In genomic region chr5:143520415-143520814, GRCm38 (mm10) we compare ENCODE assay signal across 12 mouse cellular contexts. TPM values are rescaled to one million over a fixed set of nuclear protein-coding genes. Genes with fewer than 3 reads are reported as not detected.
DNase-seq lines count a peak whose midpoint lies in the region; ATAC-seq and TF ChIP-seq lines count a peak whose summit lies in the region.
"Had no signal": no experiment of that assay in that cellular context is flagged by ENCODE, and none has a peak within 500 bp of the region (broad histone marks: within the 10 kb centered on the region; RNA-seq: fewer than 3 reads in every experiment).

No protein-coding gene starts in this region.

- no peak overlapping the region for H3K4me3 ChIP-seq in liver, adult 2 months (ENCODE audit: insufficient read depth, low read depth, low read length)
- H3K4me3 ChIP-seq in heart, embryonic 15.5 days, result no peak overlapping the region; the same call in 1 of the 2 replicates
- no peak overlapping the region for H3K4me3 ChIP-seq in stomach, embryonic 16.5 days (replicated peaks; ENCODE audit: low read length)
- no peak overlapping the region for H3K4me3 ChIP-seq in neural tube, embryonic 15.5 days (replicated peaks)
- H3K4me3 ChIP-seq: limb, embryonic 10.5 days had no signal

- peak; percentile 56 for DNase-seq in liver, adult 2 months (ENCODE audit: extremely low read depth, low read depth, low spot score)
- DNase-seq in liver, result no peak
- DNase-seq in large intestine, adult 2 months (ENCODE audit: low read depth, low spot score), result peak; percentile 64
- DNase-seq: adrenal gland, postnatal 25 days; cerebellum, postnatal 14 days; thymus, postnatal 36 days had no signal

- no peaks in the 10 kb centered on the region for H3K9me3 ChIP-seq in heart, embryonic 15.5 days (replicated peaks)
- H3K9me3 ChIP-seq in stomach, embryonic 16.5 days (replicated peaks; ENCODE audit: control insufficient read depth, low read length), result no peaks in the 10 kb centered on the region
- no peaks in the 10 kb centered on the region for H3K9me3 ChIP-seq in neural tube, embryonic 15.5 days (replicated peaks)
- H3K9me3 ChIP-seq: limb, embryonic 10.5 days had no signal

- H3K36me3 ChIP-seq in liver, adult 2 months (ENCODE audit: control insufficient read depth, insufficient read depth, low read length), result peaks cover 7% of the 10 kb centered on the region
- H3K36me3 ChIP-seq in heart, embryonic 15.5 days, result peaks cover 14% of the 10 kb centered on the region
- H3K36me3 ChIP-seq in stomach, embryonic 16.5 days (ENCODE audit: control insufficient read depth, insufficient read depth, low read length), result 0 out of 2 replicates have a peak, but pooled peaks cover 8% of the 10 kb centered on the region
- peaks cover 12% of the 10 kb centered on the region for H3K36me3 ChIP-seq in neural tube, embryonic 15.5 days

- H3K79me2 ChIP-seq in liver, adult 2 months (ENCODE audit: control insufficient read depth, insufficient read depth, low read length), result peaks cover 64% of the 10 kb centered on the region

- H3K4me1 ChIP-seq in liver, adult 2 months (ENCODE audit: control insufficient read depth, insufficient read depth, low read length), result peaks cover 36% of the 10 kb centered on the region
- peaks cover 68% of the 10 kb centered on the region for H3K4me1 ChIP-seq in heart, embryonic 15.5 days (replicated peaks)
- H3K4me1 ChIP-seq in stomach, embryonic 16.5 days (ENCODE audit: control insufficient read depth, insufficient read depth, low read length), result peaks cover 61% of the 10 kb centered on the region
- H3K4me1 ChIP-seq in neural tube, embryonic 15.5 days, result peaks cover 20% of the 10 kb centered on the region

- TF ChIP-seq POLR2A in liver, adult 2 months (IDR thresholded peaks at IDR 0.05; ENCODE audit: extremely low read depth, insufficient read depth, low read length), result no peak

- no peaks in the 10 kb centered on the region for H3K27me3 ChIP-seq in liver, adult 2 months (ENCODE audit: control insufficient read depth, insufficient read depth, low read length)
- H3K27me3 ChIP-seq in heart, embryonic 15.5 days, result no peaks in the 10 kb centered on the region
- H3K27me3 ChIP-seq in stomach, embryonic 16.5 days (ENCODE audit: control insufficient read depth, insufficient read depth, low read length), result no peaks in the 10 kb centered on the region
- H3K27me3 ChIP-seq in neural tube, embryonic 15.5 days (replicated peaks), result no peaks in the 10 kb centered on the region

- peak overlapping the region; percentile 24 for H3K4me2 ChIP-seq in heart, embryonic 15.5 days
- no peak overlapping the region; the same call in 1 of the 2 replicates for H3K4me2 ChIP-seq in stomach, embryonic 16.5 days (ENCODE audit: low read depth, low read length)
- no peak overlapping the region for H3K4me2 ChIP-seq in neural tube, embryonic 15.5 days

- no peak for TF ChIP-seq CTCF in liver, adult 2 months (IDR thresholded peaks at IDR 0.05; ENCODE audit: low read depth, low read length)

- 7% methylated on average over 2 of the region's 2 CpGs for WGBS in liver, adult 2 months
- WGBS in heart, embryonic 15.5 days, result 47% methylated on average over 2 of the region's 2 CpGs
- WGBS in large intestine, adult 2 months, result 15% methylated on average over 2 of the region's 2 CpGs
- WGBS in stomach, embryonic 16.5 days, result 61% methylated on average over 2 of the region's 2 CpGs
- WGBS in neural tube, embryonic 15.5 days, result 84% methylated on average over 2 of the region's 2 CpGs

- H3K9ac ChIP-seq in liver, adult 2 months (ENCODE audit: low read depth, low read length), result 0 out of 2 replicates have a peak overlapping the region, but pooled peaks have one; percentile 30
- H3K9ac ChIP-seq in heart, embryonic 15.5 days, result no peak overlapping the region
- H3K9ac ChIP-seq in stomach, embryonic 16.5 days (ENCODE audit: low read length), result no peak overlapping the region
- no peak overlapping the region for H3K9ac ChIP-seq in neural tube, embryonic 15.5 days (replicated peaks)

- peak overlapping the region; percentile 74 for H3K27ac ChIP-seq in liver, adult 2 months (replicated peaks; ENCODE audit: insufficient read depth, low read depth, low read length)
- H3K27ac ChIP-seq in heart, embryonic 15.5 days, result peak overlapping the region; percentile 62
- peak overlapping the region; percentile 51 for H3K27ac ChIP-seq in stomach, embryonic 16.5 days (ENCODE audit: low read length)
- no peak overlapping the region for H3K27ac ChIP-seq in neural tube, embryonic 15.5 days (replicated peaks)
- H3K27ac ChIP-seq: limb, embryonic 10.5 days had no signal

- no peak for ATAC-seq in heart, embryonic 15.5 days (replicated peaks; ENCODE audit: insufficient number of reproducible peaks, insufficient read depth, low FRiP score, low read depth)
- ATAC-seq in stomach, embryonic 16.5 days (ENCODE audit: insufficient read depth, low FRiP score), result no peak
- ATAC-seq in neural tube, embryonic 15.5 days (ENCODE audit: low FRiP score), result no peak
- no peak for ATAC-seq in erythroid progenitor cell, adult 5-6 weeks (replicated peaks; ENCODE audit: low FRiP score, poor library complexity, severe bottlenecking)
- ATAC-seq: midbrain, embryonic 16.5 days had no signal

RNA-seq across cellular contexts. Expression of gene Rac1, which starts 7.4 kb away (rescaled TPM):
- total RNA-seq in liver, adult 2 months (2014; rRNA removed), result 38.6 and 69.0 TPM in 2 replicates
- polyA plus RNA-seq in liver, adult 2 months (2012; rRNA removed), result 99.8 and 114 TPM in 2 replicates
- 322 and 367 TPM in 2 replicates for polyA plus RNA-seq in heart, embryonic 15.5 days (2015; fragmentation: Nextera tagmentation; extraction: Ambion mirVana)
- polyA plus RNA-seq in large intestine, adult 2 months (2012; rRNA removed), result 420 and 474 TPM in 2 replicates
- polyA plus RNA-seq in stomach, embryonic 16.5 days (2015; fragmentation: Nextera tagmentation; extraction: Ambion mirVana), result 195 and 223 TPM in 2 replicates
- polyA plus RNA-seq in neural tube, embryonic 15.5 days (2015; fragmentation: Nextera tagmentation; extraction: Ambion mirVana), result 385 and 423 TPM in 2 replicates
- total RNA-seq in erythroid progenitor cell, adult 5-6 weeks (2015; ENCODE audit: low replicate concordance), result 195 and 254 TPM in 2 replicates
- 40.0 and 104 TPM in 2 replicates for total RNA-seq in erythroid progenitor cell, adult 5-6 weeks (2017; ENCODE audit: low replicate concordance)

RNA-seq across cellular contexts. Expression of gene Daglb, which starts 56.0 kb away (rescaled TPM):
- 12.4 TPM in 2 replicates for total RNA-seq in liver, adult 2 months (2014; rRNA removed)
- polyA plus RNA-seq in liver, adult 2 months (2012; rRNA removed), result 14.9 and 17.4 TPM in 2 replicates
- 7.9 and 9.3 TPM in 2 replicates for polyA plus RNA-seq in heart, embryonic 15.5 days (2015; fragmentation: Nextera tagmentation; extraction: Ambion mirVana)
- polyA plus RNA-seq in large intestine, adult 2 months (2012; rRNA removed), result 18.9 and 22.4 TPM in 2 replicates
- 10.3 and 11.5 TPM in 2 replicates for polyA plus RNA-seq in stomach, embryonic 16.5 days (2015; fragmentation: Nextera tagmentation; extraction: Ambion mirVana)
- 20.4 and 21.9 TPM in 2 replicates for polyA plus RNA-seq in neural tube, embryonic 15.5 days (2015; fragmentation: Nextera tagmentation; extraction: Ambion mirVana)
- 14.1 and 22.2 TPM in 2 replicates for total RNA-seq in erythroid progenitor cell, adult 5-6 weeks (2015; ENCODE audit: low replicate concordance)
- total RNA-seq in erythroid progenitor cell, adult 5-6 weeks (2017; ENCODE audit: low replicate concordance), result 14.1 and 16.0 TPM in 2 replicates
